Mouse (Mus musculus): ENCODE data around the gene Elmo1. TPM values are rescaled to one million over a fixed set of nuclear protein-coding genes. Genes with fewer than 3 reads are reported as not detected.

The Elmo1 gene
- polyA plus RNA-seq, 1 experiment = 52.5 TPM

DNA sequence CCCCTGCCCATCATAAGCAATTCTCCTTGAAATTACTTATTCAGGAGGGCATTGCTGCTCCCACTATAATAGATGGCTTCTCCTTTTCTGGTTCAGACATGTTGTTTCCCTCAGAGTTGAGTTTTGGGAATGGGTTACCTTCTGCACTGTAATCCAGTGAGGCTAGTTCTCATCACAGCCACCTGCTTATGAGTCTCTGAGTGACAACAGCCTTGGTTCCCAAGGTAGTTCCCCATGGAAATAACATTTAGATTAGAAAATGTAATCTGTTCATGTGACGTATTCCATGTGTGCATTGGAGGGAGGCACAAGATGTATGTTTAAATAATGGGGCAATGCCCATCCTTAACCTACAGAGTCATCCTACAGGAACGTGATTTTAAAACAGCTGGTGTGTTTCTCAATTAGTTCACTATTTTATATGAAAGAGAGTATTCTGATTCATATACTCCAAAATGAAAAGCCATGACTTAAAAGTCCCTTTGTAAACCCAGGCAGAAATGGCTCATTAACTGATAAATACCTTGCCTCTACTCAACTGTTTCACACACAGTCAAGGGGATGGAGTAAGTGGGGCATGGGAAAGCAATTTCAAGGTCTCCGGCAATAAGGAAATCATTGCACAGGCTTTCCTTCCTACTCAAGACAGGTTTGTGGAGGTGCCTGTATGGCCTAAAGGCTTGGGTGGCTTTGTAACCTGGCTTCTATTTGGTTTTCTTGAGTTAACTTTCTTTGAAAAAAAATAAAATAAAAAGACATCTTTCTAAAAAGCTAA lies 302.6 kb downstream of the Elmo1 start:
- H3K27me3 ChIP-seq (ENCODE audit: control insufficient read depth, insufficient read depth, low read length) = no peaks in the 10 kb centered on the region
- DNase-seq = no peak
- WGBS = 95% methylated on average over 3 of the region's 3 CpGs

DNA sequence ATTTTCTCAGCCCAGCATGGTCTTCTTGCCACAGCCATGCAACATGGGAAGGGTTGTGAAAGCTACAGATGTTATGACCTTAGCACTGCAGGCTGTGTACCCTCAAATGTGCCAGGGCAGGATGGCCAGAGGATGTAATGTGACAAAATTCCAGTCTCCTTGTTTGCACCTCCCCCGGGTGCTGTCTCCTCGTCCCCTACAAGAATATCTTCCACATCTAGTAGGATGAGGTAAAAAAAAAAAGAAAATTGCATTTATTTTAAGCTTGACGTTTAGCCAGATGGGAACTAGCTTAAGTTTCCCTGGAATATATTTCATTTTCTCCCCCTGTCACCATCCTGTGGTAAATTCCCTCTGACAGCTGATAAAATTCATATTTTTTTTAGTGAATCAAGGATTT lies 307.3 kb downstream of the Elmo1 start:
- no peak for DNase-seq
- TF ChIP-seq POLR2A (IDR thresholded peaks at IDR 0.05; ENCODE audit: control insufficient read depth, extremely low read depth, insufficient read depth, low read length, poor library complexity) (no peak), CTCF (IDR thresholded peaks at IDR 0.05; ENCODE audit: borderline replicate concordance, control insufficient read depth, extremely low read depth, insufficient read depth, low read length, poor library complexity) (no peak)
- H3K27me3 ChIP-seq (ENCODE audit: control insufficient read depth, insufficient read depth, low read length) = no peaks in the 10 kb centered on the region
- no peak overlapping the region for H3K27ac ChIP-seq (ENCODE audit: control insufficient read depth, insufficient read depth, low read length)
- H3K36me3 ChIP-seq (ENCODE audit: control insufficient read depth, insufficient read depth, low read length) = no peaks in the 10 kb centered on the region
- H3K4me1 ChIP-seq (replicated peaks; ENCODE audit: control insufficient read depth, insufficient read depth, low read length) = no peaks in the 10 kb centered on the region
- WGBS = 91% methylated on average over 3 of the region's 3 CpGs
- H3K4me3 ChIP-seq (ENCODE audit: control insufficient read depth, insufficient read depth, low read length) = no peak overlapping the region

More for the DNA sequence above, 302.6 kb downstream of the Elmo1 start:
- 0 out of 2 replicates have a peak, but pooled peaks cover 2% of the 10 kb centered on the region for H3K4me1 ChIP-seq (replicated peaks; ENCODE audit: control insufficient read depth, insufficient read depth, low read length)
- H3K36me3 ChIP-seq (ENCODE audit: control insufficient read depth, insufficient read depth, low read length) = no peaks in the 10 kb centered on the region
- H3K4me3 ChIP-seq (ENCODE audit: control insufficient read depth, insufficient read depth, low read length) = no peak overlapping the region
- TF ChIP-seq CTCF (IDR thresholded peaks at IDR 0.05; ENCODE audit: borderline replicate concordance, control insufficient read depth, extremely low read depth, insufficient read depth, low read length, poor library complexity) (no peak), POLR2A (IDR thresholded peaks at IDR 0.05; ENCODE audit: control insufficient read depth, extremely low read depth, insufficient read depth, low read length, poor library complexity) (no peak)
- H3K27ac ChIP-seq (ENCODE audit: control insufficient read depth, insufficient read depth, low read length) = no peak overlapping the region

DNA sequence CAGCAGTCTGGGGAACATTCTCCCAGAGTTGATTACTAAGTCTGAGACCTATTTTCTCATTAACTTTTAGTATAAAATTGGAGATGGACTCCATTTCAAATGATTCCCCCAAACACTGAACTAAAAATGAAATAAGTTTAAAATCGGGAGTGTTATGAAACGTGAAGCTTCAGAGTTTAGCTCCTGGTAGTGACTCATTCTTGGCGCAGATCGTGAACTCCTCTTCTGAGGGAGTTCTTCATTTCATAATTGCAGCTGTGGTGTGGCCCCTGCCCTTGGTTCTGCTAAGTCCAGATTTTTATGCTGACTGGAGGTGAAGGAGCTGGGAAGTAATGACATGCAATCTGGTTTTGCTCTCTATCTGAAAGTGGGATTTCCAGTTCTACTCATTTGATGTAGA lies 307.9 kb downstream of the Elmo1 start:
- 94% methylated on average over 4 of the region's 4 CpGs for WGBS
- no peak for DNase-seq
- H3K4me1 ChIP-seq (replicated peaks; ENCODE audit: control insufficient read depth, insufficient read depth, low read length) = no peaks in the 10 kb centered on the region
- no peaks in the 10 kb centered on the region for H3K27me3 ChIP-seq (ENCODE audit: control insufficient read depth, insufficient read depth, low read length)
- H3K27ac ChIP-seq (ENCODE audit: control insufficient read depth, insufficient read depth, low read length) = no peak overlapping the region
- TF ChIP-seq CTCF (IDR thresholded peaks at IDR 0.05; ENCODE audit: borderline replicate concordance, control insufficient read depth, extremely low read depth, insufficient read depth, low read length, poor library complexity) (no peak), POLR2A (IDR thresholded peaks at IDR 0.05; ENCODE audit: control insufficient read depth, extremely low read depth, insufficient read depth, low read length, poor library complexity) (no peak)
- no peaks in the 10 kb centered on the region for H3K36me3 ChIP-seq (ENCODE audit: control insufficient read depth, insufficient read depth, low read length)
- no peak overlapping the region for H3K4me3 ChIP-seq (ENCODE audit: control insufficient read depth, insufficient read depth, low read length)

DNA sequence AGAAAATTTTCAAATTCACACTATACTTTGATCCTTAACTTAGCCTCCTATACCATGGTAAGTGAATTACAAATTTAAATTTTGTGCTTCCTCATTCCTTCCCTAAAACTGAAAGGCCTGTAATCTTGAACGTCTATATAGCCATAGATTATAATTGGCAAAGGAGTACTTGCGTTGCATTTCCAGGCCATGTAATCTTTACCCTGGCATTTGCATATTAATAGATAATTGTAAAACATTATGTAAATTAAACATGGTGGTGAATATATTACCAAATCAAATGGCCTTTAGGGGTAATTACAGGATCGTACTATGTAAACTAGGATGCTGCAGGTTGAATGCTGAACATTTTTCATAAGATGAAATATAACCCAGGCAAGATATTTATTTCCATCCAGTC lies 314.1 kb downstream of the Elmo1 start:
- WGBS = 91% methylated on average over 3 of the region's 3 CpGs
- TF ChIP-seq CTCF (IDR thresholded peaks at IDR 0.05; ENCODE audit: borderline replicate concordance, control insufficient read depth, extremely low read depth, insufficient read depth, low read length, poor library complexity) = no peak
- no peak for TF ChIP-seq POLR2A (IDR thresholded peaks at IDR 0.05; ENCODE audit: control insufficient read depth, extremely low read depth, insufficient read depth, low read length, poor library complexity)
- H3K36me3 ChIP-seq (ENCODE audit: control insufficient read depth, insufficient read depth, low read length) = no peaks in the 10 kb centered on the region

DNA sequence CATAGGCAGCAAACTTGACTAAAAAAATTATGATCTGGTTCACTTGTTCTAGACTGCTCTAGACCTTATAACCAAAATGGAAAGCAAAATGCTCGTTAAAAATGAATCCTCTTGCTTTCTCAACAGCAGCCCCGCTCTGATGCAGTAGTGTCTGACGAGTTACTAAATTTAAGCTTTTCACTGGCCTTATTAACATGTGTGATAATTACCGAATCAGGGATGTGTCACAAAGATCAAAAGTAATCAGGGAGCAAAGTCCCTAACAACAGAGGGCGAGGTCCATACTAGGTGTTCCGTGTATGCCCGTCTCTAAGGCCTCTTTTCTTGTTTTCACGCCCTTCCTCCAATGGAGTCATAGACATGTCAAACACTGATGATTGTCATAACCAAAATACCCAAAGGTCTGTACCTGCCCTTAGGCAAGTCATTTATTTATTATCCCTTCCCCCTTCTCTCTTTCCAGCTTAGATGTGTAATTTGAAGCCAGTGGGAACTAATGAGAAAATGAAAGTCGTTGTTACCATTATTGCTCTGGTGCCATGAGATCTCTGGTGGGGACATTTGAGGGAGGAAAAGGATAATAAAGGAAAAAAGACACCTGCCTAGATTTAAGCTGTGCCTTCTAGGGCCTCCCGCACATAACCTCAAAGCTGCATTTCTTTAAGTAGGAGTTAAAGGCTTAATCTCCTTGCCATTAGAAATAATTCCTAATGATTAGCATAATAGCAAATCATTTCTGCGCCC lies 316.2 kb downstream of the Elmo1 start:
- no peak for TF ChIP-seq CTCF (IDR thresholded peaks at IDR 0.05; ENCODE audit: borderline replicate concordance, control insufficient read depth, extremely low read depth, insufficient read depth, low read length, poor library complexity)
- Histone ChIP-seq H3K27me3 (ENCODE audit: control insufficient read depth, insufficient read depth, low read length) (no peaks in the 10 kb centered on the region), H3K4me3 (ENCODE audit: control insufficient read depth, insufficient read depth, low read length) (no peak overlapping the region), H3K4me1 (replicated peaks; ENCODE audit: control insufficient read depth, insufficient read depth, low read length) (no peaks in the 10 kb centered on the region), H3K27ac (ENCODE audit: control insufficient read depth, insufficient read depth, low read length) (no peak overlapping the region), H3K36me3 (ENCODE audit: control insufficient read depth, insufficient read depth, low read length) (no peaks in the 10 kb centered on the region)
- DNase-seq = no peak
- WGBS = 99% methylated on average over 11 of the region's 11 CpGs

More for the DNA sequence above, 314.1 kb downstream of the Elmo1 start:
- no peak for DNase-seq
- Histone ChIP-seq H3K27me3 (ENCODE audit: control insufficient read depth, insufficient read depth, low read length) (no peaks in the 10 kb centered on the region), H3K27ac (ENCODE audit: control insufficient read depth, insufficient read depth, low read length) (no peak overlapping the region), H3K4me3 (ENCODE audit: control insufficient read depth, insufficient read depth, low read length) (no peak overlapping the region), H3K4me1 (replicated peaks; ENCODE audit: control insufficient read depth, insufficient read depth, low read length) (no peaks in the 10 kb centered on the region)

DNA sequence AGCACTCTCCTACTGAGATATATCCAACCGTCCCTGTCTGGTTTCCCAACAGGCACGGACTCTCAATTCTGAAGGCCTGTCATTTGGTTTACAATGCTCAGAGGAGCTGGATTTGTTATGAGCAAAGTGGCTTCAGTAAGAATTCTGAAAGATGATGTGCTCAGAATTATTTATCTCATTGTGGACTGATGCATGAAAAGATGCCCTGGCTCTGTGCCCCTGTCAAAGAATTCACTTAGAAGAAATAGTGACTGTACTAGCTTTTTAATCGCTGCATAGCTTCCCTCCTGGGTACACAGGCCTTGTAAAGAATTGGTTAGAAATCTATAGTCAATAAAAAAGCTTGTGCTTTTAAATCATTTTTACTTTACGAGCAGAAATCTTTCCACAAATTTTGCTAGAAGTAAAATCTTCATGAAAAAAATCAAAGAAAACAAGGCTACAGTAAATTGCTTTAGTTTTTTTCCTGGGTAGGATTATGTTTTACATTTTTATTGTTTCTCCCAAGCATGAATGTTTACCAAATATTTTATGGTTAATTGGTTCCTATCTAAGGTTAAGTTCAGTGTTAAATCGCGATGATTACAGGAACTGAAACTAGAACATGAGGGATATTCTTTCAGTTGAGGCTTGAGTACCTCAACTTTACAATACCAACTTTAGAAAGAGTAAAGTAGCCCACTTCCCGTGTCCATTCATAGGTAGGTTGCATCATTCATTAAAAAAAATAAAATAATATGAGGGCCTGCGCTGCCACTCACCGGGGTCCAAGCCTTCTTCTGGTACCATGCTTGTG lies 320.1 kb downstream of the Elmo1 start:
- Histone ChIP-seq H3K27me3 (ENCODE audit: control insufficient read depth, insufficient read depth, low read length) (no peaks in the 10 kb centered on the region), H3K4me1 (replicated peaks; ENCODE audit: control insufficient read depth, insufficient read depth, low read length) (no peaks in the 10 kb centered on the region), H3K4me3 (ENCODE audit: control insufficient read depth, insufficient read depth, low read length) (no peak overlapping the region), H3K27ac (ENCODE audit: control insufficient read depth, insufficient read depth, low read length) (no peak overlapping the region), H3K36me3 (ENCODE audit: control insufficient read depth, insufficient read depth, low read length) (no peaks in the 10 kb centered on the region)
- no peak for DNase-seq
- TF ChIP-seq POLR2A (IDR thresholded peaks at IDR 0.05; ENCODE audit: control insufficient read depth, extremely low read depth, insufficient read depth, low read length, poor library complexity) = no peak
- TF ChIP-seq CTCF (IDR thresholded peaks at IDR 0.05; ENCODE audit: borderline replicate concordance, control insufficient read depth, extremely low read depth, insufficient read depth, low read length, poor library complexity) = no peak
- WGBS = 93% methylated on average over 9 of the region's 9 CpGs

Measured in thymus, adult 2 months (tissue).